Mouse (Mus musculus) stomach, postnatal 0 days (tissue): Measurements from ENCODE around the gene Olfr52.

Source experiments
- CTCF ChIP-seq: IDR thresholded peaks from 2 replicates; pipeline ENCODE4 v1.5.1; 2016; ENCODE audit warnings: antibody characterized with exemption, low read depth, mild to moderate bottlenecking, moderate library complexity
- EP300 ChIP-seq: optimal IDR thresholded peaks from 2 replicates; pipeline ENCODE3; 2016; ENCODE audit warnings: antibody characterized with exemption

- no peak for TF ChIP-seq CTCF
- TF ChIP-seq EP300 = no peak
These were observed 10.4 kb upstream of the Olfr52 start for GRCm38 (mm10) chr2:86195863-86196262.
